Mouse (Mus musculus) olfactory bulb, adult 2 months (tissue): ENCODE measurements around the gene Lclat1. TPM values are rescaled to one million over a fixed set of nuclear protein-coding genes. Genes with fewer than 3 reads are reported as not detected.

ENCODE experiments used
- H3K27ac ChIP-seq: fragments of 200-500 bp; 2 replicates; pipeline ENCODE4 v1.5.1; 2012; ENCODE audit warnings: low read depth, low read length; ENCODE audit not compliant: insufficient read depth
- H3K4me1 ChIP-seq: fragments of 200-500 bp; 2 replicates; pipeline ENCODE4 v1.6.1; 2012; ENCODE audit warnings: low read length; ENCODE audit not compliant: control insufficient read depth, insufficient read depth
- H3K4me3 ChIP-seq: fragments of 200-500 bp; 2 replicates; pipeline ENCODE4 v1.5.1; 2012; ENCODE audit warnings: mild to moderate bottlenecking, low read depth, low read length, moderate library complexity; ENCODE audit not compliant: insufficient read depth
- CTCF ChIP-seq: fragments of 200-500 bp; IDR thresholded peaks from 2 replicates; pipeline ENCODE4 v1.5.1; 2012; ENCODE audit warnings: low read depth, mild to moderate bottlenecking, low read length, moderate library complexity; ENCODE audit not compliant: insufficient read depth
- POLR2A ChIP-seq: fragments of 200-500 bp; IDR thresholded peaks from 2 replicates; pipeline ENCODE4 v1.6.1; 2012; ENCODE audit warnings: mild to moderate bottlenecking, low read depth, low read length, moderate library complexity; ENCODE audit not compliant: insufficient read depth
- WGBS: fragments of 180-500 bp; shearing (Covaris S2); methylation state at CpG from one replicate; pipeline ENCODE4 v1.1.7; 2018; 5-methylcytosine and 5-hydroxymethylcytosine counted together
- polyA plus RNA-seq: library from polyadenylated mRNA; stranded (reverse); fragments of >200 nt; gene quantifications from 2 replicates; pipeline ENCODE4 v1.2.4, GENCODE M21; 2012; ENCODE audit warnings: low replicate concordance; ENCODE audit not compliant: missing spikeins, insufficient read depth, insufficient read length

The Lclat1 gene
- polyA plus RNA-seq, 1 experiment: not detected

GRCm38 (mm10) chr17:73067423-73067822 lies 40.4 kb upstream of the Lclat1 start:
- Histone ChIP-seq H3K4me1 (peaks cover 7% of the 10 kb centered on the region), H3K27ac (no peak overlapping the region), H3K4me3 (no peak overlapping the region)
- 34% methylated on average over 11 of the region's 11 CpGs for WGBS
- no peak for TF ChIP-seq POLR2A
- no peak for TF ChIP-seq CTCF

GRCm38 (mm10) chr17:73068321-73068992 lies 39.3 kb upstream of the Lclat1 start:
- TF ChIP-seq POLR2A: no peak
- TF ChIP-seq CTCF: no peak
- WGBS: 82% methylated on average over 10 of the region's 10 CpGs
- peaks cover 7% of the 10 kb centered on the region for H3K4me1 ChIP-seq

GRCm38 (mm10) chr17:73070466-73070865 lies 37.3 kb upstream of the Lclat1 start:
- no peak overlapping the region for H3K27ac ChIP-seq
- 84% methylated on average over 2 of the region's 2 CpGs for WGBS

More at GRCm38 (mm10) chr17:73068321-73068992, 39.3 kb upstream of the Lclat1 start:
- H3K27ac ChIP-seq: no peak overlapping the region
- no peak overlapping the region for H3K4me3 ChIP-seq

GRCm38 (mm10) chr17:73071725-73072263 lies 36.0 kb upstream of the Lclat1 start:
- Histone ChIP-seq H3K4me1 (peaks cover 7% of the 10 kb centered on the region), H3K27ac (no peak overlapping the region), H3K4me3 (no peak overlapping the region)
- no peak for TF ChIP-seq POLR2A
- WGBS: 89% methylated on average over 5 of the region's 5 CpGs

More at GRCm38 (mm10) chr17:73070466-73070865, 37.3 kb upstream of the Lclat1 start:
- Histone ChIP-seq H3K4me3 (no peak overlapping the region), H3K4me1 (peaks cover 7% of the 10 kb centered on the region)
- TF ChIP-seq CTCF (no peak), POLR2A (no peak)

- 68% methylated on average over 8 of the region's 8 CpGs for WGBS
- TF ChIP-seq CTCF (no peak), POLR2A (no peak)
- H3K27ac ChIP-seq: no peak overlapping the region
Observed at GRCm38 (mm10) chr17:73072286-73072685, 35.5 kb upstream of the Lclat1 start.

GRCm38 (mm10) chr17:73074631-73075030 lies 33.2 kb upstream of the Lclat1 start:
- Histone ChIP-seq H3K4me3 (no peak overlapping the region), H3K27ac (no peak overlapping the region), H3K4me1 (no peaks in the 10 kb centered on the region)
- TF ChIP-seq CTCF (no peak), POLR2A (no peak)
- 85% methylated on average over 3 of the region's 3 CpGs for WGBS

More at GRCm38 (mm10) chr17:73072286-73072685, 35.5 kb upstream of the Lclat1 start:
- peaks cover 4% of the 10 kb centered on the region for H3K4me1 ChIP-seq
- H3K4me3 ChIP-seq: no peak overlapping the region

- WGBS: 54% methylated on average over 9 of the region's 9 CpGs
- Histone ChIP-seq H3K27ac (no peak overlapping the region), H3K4me3 (no peak overlapping the region), H3K4me1 (no peaks in the 10 kb centered on the region)
- TF ChIP-seq CTCF (no peak), POLR2A (no peak)
Observed at GRCm38 (mm10) chr17:73075238-73075890, 32.4 kb upstream of the Lclat1 start.

- Histone ChIP-seq H3K27ac (no peak overlapping the region), H3K4me1 (no peaks in the 10 kb centered on the region), H3K4me3 (no peak overlapping the region)
- WGBS: 87% methylated on average over 3 of the region's 3 CpGs
- no peak for TF ChIP-seq POLR2A
- no peak for TF ChIP-seq CTCF
Observed at GRCm38 (mm10) chr17:73077638-73078037, 30.1 kb upstream of the Lclat1 start.

GRCm38 (mm10) chr17:73081360-73082133 lies 26.2 kb upstream of the Lclat1 start:
- TF ChIP-seq POLR2A (no peak), CTCF (no peak)
- H3K4me1 ChIP-seq: no peaks in the 10 kb centered on the region
- 61% methylated on average over 9 of the region's 9 CpGs for WGBS
- H3K27ac ChIP-seq: no peak overlapping the region
- H3K4me3 ChIP-seq: no peak overlapping the region
